Mouse (Mus musculus): Measurements from ENCODE around the gene Ttc6.

DNA sequence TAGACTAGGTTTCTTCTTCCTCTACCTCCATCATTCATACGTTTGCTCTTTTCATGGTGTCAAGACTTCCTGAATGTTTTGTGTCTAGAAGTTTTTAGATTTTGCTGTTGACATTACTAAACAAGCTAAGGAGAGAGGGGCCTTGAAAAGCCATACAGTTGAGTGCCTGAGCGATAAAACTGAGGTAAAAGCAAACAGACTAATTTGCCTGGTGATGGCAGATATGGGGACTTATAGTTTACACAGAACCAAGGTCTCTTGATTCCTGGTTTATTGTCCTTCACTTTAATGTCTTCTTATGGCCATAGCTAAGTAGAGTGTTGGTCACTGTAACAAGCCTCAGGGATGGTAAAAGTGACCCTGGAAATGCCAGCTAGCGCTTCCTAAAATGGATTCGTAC is 51.2 kb downstream of the Ttc6 start:
- TF ChIP-seq CTCF (IDR thresholded peaks at IDR 0.05; ENCODE audit: low read depth) (no peak), EP300 (IDR thresholded peaks at IDR 0.05; ENCODE audit: low read depth) (no peak)

All from liver, postnatal 0 days (tissue).